Mouse (Mus musculus) left cerebral cortex, adult 11 months (tissue): Measurements from ENCODE around the gene Selenoo.
A peak's percentile ranks its signal among the peaks of the same experiment; 100 is the strongest.

Source experiments
- DNase-seq: peaks from one replicate; pipeline ENCODE4 v3.0.0; 2022; ENCODE audit warnings: low spot score

Gene Selenoo

DNA sequence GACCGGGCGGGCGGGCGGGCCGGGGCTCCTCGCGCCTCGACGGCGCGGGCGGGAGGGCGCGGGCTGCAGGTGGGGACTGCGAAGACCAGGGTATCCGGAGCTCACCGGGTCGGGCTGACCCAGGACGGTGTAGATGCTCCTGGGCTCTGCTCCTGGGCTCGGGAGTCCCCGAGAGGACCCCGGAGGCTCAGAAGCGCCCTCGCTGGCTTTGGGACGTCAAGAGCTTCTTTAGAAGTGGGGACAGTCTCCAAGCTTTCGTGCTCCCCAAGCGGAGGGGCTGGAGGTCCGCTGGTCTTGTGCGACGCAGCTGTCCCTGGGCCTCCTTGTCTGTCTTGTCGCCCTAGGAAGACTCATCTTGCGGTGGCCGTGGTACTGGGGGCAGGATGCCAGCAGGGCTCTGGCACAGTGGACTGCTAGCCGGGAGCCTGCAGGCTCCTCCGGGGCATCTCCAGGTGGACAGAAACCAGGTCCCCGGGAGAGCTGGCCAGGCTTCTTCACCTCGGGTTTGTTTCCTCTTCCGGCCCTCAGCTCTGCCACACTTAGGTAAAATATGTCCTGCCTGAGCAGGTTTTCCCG is 12.6 kb upstream of the Selenoo start:
- DNase-seq, result no peak

- DNase-seq, result no peak
Measured at GRCm38 (mm10) chr15:89078208-89078836, 10.6 kb upstream of the Selenoo start.

DNA sequence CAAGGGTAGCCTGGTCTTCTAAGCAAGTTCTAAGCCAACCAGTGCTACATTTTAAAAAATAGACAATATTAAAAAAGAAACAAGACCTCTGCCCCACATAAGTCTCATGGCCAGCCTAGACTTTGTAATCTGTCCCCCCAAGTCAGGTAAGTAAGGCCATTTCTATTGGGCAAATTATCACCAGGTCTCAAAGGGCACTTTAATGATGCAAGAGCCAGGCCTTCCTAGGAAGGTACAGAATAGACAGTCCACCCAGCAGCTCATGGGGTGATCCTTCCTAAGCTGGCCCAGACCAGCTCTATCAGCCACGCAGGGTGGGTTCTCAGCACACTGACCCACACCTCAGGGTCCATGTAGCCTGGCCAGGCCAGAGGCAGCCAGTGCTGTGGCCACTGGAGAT is 5.0 kb upstream of the Selenoo start:
- no peak for DNase-seq

- no peak for DNase-seq
Measured at GRCm38 (mm10) chr15:89084826-89085225, 4.1 kb upstream of the Selenoo start.

- no peak for DNase-seq
Measured at GRCm38 (mm10) chr15:89089248-89090051, 566 bp downstream of the Selenoo start.

DNA sequence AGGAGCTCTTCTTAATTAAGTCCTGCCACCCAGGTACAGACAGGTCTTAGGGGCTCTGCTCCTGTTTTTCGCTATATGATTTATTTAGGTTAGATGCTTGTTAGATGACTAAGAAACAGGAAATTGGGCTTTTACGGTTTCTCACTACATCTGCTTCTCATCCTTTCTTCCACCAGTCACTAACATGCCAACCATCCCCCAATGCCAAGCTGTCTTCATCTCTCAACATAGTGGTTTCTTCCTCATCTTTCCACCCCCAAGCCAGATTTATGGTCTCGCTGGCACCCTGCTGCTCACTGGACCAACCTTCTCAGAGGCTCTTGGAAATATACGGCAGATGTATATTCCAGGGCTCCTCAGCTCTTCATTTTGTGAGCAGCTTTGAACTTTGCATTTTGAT is 1.8 kb downstream of the Selenoo start:
- DNase-seq, result no peak

DNA sequence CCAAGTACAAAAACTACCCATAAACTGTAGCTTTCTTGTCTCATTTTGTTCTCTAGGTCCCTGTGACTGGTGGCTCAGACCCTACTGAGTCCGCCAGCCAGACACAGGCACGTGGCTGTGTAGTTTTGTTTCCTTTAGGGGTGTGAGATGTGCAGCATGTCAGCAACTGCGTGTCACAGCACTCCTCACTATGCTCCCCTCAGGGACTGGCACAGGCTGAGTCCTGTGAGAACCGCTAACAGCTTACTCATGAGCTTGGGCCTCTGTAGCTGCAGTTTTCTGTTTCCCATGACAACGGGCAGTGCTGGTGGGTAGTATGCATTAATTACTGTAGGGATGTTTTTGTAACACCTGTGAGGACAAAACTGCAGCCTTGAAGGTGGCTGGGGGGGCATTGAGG is 3.3 kb downstream of the Selenoo start:
- DNase-seq, result no peak

- DNase-seq, result no peak
Measured at GRCm38 (mm10) chr15:89097450-89097849, 8.6 kb downstream of the Selenoo start.

DNA sequence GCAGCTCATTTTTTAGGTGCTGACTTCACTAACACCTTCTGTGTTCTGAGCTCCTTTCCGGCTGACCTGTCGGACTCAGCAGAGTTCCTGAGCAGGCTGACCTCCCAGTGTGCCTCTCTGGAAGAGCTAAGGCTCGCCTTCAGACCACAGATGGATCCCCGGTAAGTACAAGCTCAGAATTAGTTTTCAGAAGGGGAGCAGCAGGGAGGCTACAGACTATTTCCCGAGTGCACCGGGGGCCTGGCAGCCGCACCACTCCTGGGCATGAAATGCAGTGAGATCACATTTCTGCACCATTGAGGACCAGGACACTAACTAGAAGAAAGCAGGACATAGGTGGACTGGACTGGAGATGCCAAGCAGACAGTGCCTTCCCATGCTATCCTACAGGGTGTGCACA is 9.7 kb downstream of the Selenoo start:
- no peak for DNase-seq

DNA sequence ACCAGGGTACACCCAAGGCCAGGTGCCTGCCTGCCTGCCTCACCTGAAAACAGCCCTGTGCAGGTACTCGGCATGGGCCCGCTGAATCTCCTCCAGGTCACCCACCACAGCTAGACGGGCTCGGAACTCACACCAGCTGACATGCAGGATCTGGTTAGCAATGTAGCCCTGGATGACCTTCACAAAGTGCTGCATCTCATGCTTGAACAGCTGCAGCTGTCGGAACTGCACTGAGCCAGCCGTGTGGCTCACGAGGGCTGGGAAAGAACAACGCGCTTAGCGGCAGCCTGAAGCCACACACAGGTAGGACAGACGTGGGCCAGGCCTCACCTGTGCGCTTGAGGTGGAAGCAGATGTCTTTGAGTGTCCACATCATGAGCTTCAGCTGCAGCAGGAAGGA is 11.9 kb downstream of the Selenoo start:
- no peak for DNase-seq

DNA sequence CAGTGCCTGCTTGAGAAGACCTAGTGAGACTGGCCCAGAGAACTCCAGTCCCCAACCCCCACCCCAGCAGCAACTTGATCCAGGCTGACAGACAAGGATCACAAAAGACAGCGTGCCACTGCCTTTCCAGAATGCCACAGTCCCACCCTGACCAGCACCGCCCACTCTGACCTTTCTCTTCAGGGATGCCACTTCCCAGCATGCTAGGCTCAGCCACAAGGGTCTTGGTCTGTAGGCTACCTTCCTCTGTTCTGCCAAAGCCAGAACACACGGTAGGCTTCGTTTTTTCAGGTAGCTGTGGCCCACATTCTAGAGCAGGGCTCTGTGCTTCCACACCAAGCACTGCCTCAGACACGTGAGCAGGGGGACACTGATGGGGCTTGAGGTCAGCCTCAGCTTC is 13.8 kb downstream of the Selenoo start:
- DNase-seq, result no peak

GRCm38 (mm10) chr15:89103921-89104320 is 15.0 kb downstream of the Selenoo start:
- no peak for DNase-seq

- DNase-seq, result no peak
Measured at GRCm38 (mm10) chr15:89104425-89104824, 15.5 kb downstream of the Selenoo start.

DNA sequence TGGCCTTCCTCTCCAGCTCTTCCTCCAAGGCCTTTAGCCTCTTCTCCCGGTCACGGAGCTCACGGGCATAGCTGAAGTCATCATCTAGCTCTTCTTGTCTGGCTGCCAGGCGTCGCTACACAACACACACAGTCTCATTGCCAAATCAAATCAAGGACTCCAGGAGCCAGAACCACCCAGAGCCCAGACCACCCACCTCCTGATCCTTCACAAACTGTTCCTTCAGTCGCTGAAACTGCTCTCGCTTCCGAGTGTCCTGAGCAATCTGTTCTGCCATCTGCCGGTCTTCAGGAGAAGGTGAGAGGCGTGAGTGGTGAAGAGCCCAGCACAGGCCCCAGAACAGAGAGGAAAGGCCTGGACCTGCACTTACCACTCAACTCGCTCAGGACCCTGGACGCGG is 17.2 kb downstream of the Selenoo start:
- no peak for DNase-seq

GRCm38 (mm10) chr15:89106976-89107375 is 18.1 kb downstream of the Selenoo start:
- no peak for DNase-seq

DNA sequence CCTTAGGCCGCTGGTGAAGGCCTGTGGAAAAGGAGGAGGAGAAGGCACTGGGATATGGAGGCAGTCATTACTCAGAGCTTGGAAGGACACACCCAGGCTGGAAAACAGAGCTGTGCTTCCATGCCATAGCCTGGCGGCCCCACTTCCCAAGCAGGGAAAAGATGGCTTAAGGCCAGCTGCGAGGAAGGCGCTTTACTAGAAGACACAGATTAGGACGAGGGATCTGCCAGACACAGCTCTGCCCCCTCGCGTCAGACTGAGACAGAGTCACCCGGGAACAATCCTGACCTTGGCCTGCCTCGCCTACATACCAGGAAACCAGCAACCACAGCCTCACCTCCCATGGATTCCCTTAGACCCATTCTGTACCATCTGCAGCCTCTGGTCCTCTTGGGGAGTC is 21.3 kb downstream of the Selenoo start:
- DNase-seq, result no peak

- no peak for DNase-seq
Measured at GRCm38 (mm10) chr15:89118007-89118406, 29.1 kb downstream of the Selenoo start.

GRCm38 (mm10) chr15:89122649-89123366 is 33.9 kb downstream of the Selenoo start, which contains the start of gene Tubgcp6:
TSS of gene Tubgcp6 (minus strand) at chr15:89123112.
- DNase-seq, result peak; percentile 93

GRCm38 (mm10) chr15:89123595-89123994 is 34.7 kb downstream of the Selenoo start:
- no peak for DNase-seq

- DNase-seq, result no peak
Measured at GRCm38 (mm10) chr15:89124312-89124711, 35.4 kb downstream of the Selenoo start.

GRCm38 (mm10) chr15:89125351-89125750 is 36.5 kb downstream of the Selenoo start:
- no peak for DNase-seq

GRCm38 (mm10) chr15:89126622-89127021 is 37.7 kb downstream of the Selenoo start:
- DNase-seq, result no peak
